Mouse (Mus musculus): ENCODE data around the gene Rap1gap.

Gene Rap1gap

DNA sequence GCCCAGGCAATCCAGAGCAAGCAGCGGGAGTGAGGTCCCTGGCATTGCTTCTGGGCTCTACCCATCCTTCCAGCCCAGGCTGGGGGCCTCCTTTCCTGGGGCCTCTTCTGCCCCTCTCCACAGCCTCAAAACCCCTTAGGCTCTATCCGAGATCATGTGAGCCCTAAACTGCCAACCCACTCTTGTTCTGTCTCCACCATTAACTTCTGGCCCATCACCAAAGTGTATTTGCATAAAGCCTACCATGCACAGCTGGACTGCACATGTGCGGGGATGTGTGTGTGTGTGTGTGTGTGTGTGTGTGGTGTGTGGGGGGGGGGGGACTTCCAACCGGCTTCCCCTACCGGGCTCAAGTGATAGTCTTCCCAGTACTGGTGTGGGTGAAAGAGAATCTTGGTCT, 109.5 kb downstream of the Rap1gap start:
- no peak for DNase-seq (ENCODE audit: extremely low spot score)

- no peak for DNase-seq (ENCODE audit: extremely low spot score)
Measured at GRCm38 (mm10) chr4:137774505-137774904, 110.0 kb downstream of the Rap1gap start.

DNA sequence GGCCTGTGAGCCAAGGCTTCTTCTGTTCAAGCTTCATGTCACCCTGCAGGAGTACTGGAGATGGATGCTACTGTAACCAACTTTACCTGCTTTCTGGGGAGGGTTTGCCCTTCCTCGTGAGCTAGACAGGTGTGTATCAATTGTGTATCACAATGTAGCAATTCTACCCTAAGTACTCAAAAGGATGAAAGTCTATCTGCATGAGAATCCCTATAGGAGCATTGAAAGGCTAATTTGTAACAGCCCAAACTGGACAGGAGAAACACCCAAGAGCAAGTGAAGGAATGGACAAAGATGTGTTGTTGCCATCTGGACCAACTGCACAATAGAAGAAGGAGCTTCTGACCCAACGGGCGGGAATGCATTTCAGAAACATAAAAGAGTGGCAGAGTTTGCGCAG, 113.3 kb downstream of the Rap1gap start:
- no peak for DNase-seq (ENCODE audit: extremely low spot score)

DNA sequence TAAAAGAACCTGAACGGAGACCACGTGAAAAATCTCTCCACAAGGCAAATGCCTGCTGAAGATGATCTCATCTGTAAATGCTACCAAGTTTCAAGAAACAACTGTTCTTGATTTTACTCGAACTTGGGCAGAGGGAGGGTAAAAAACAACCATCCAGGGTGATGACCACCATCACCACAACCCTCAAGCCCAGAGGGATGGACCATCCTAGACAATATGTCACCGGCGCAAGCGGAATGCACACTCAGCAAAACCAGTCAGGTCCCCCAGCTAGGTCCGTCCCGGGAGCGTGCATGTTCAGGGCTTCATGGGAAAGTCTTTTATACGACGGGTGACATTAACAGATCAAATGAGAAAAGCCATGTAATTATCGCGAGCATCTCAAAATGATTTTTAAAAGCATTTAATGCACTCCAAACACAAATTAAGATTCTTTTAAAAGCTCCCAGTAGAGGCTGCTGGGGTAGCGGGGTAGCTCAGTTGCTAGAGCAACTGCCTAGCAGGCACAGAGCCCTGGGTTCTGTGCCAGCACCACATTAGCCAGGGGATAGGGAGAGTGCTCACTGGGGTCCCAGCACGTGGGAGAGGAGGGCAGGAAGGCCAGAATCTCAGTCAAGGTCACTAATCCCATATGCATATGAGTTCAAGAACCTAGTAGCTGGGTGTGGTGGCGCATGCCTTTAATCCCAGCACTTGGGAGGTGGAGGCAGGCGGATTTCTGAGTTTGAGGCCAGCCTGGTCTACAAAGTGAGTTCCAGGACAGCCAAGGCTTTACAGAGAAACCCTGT, 114.1 kb downstream of the Rap1gap start:
- DNase-seq (ENCODE audit: extremely low spot score), result no peak
